Mouse (Mus musculus) small intestine, adult 2 months (tissue): Measurements from ENCODE around the gene Pth2. TPM values are rescaled to one million over a fixed set of nuclear protein-coding genes. Genes with fewer than 3 reads are reported as not detected.
"Not testable (repeated sequence)": the region's sequence is repeated elsewhere in the genome, so short reads cannot be mapped to it uniquely, and the experiment has no call there.

Experiments
- H3K27ac ChIP-seq: fragments of 200-500 bp; 2 replicates; pipeline ENCODE4 v1.5.1; 2012; ENCODE audit warnings: low read depth, low read length, control low read depth, inconsistent platforms; ENCODE audit not compliant: insufficient read depth
- H3K27me3 ChIP-seq: fragments of 200-500 bp; 2 replicates; pipeline ENCODE4 v1.6.1; 2012; ENCODE audit warnings: mild to moderate bottlenecking, moderate library complexity, low read length, inconsistent platforms; ENCODE audit not compliant: control insufficient read depth, insufficient read depth
- H3K36me3 ChIP-seq: fragments of 200-500 bp; 2 replicates; pipeline ENCODE4 v1.6.1; 2012; ENCODE audit warnings: mild to moderate bottlenecking, low read length, control low read depth, inconsistent platforms; ENCODE audit not compliant: control insufficient read depth, insufficient read depth
- H3K4me1 ChIP-seq: fragments of 200-500 bp; 2 replicates; pipeline ENCODE4 v1.6.1; 2012; ENCODE audit warnings: low read length, inconsistent platforms, mixed read lengths; ENCODE audit not compliant: control insufficient read depth, insufficient read depth, insufficient read length
- H3K4me3 ChIP-seq: fragments of 200-500 bp; 2 replicates; pipeline ENCODE4 v1.5.1; 2012; ENCODE audit warnings: low read depth, mild to moderate bottlenecking, control low read depth, inconsistent platforms, low read length, moderate library complexity
- CTCF ChIP-seq: fragments of 200-500 bp; IDR thresholded peaks from 2 replicates; pipeline ENCODE4 v1.5.1; 2012; ENCODE audit warnings: low read depth, mild to moderate bottlenecking, control low read depth, inconsistent platforms, low read length, moderate library complexity, mixed read lengths; ENCODE audit not compliant: insufficient replicate concordance, insufficient read length; ENCODE audit errors: extremely low read depth
- POLR2A ChIP-seq: fragments of 200-500 bp; IDR thresholded peaks from 2 replicates; pipeline ENCODE4 v1.6.1; 2012; ENCODE audit warnings: low read depth, mild to moderate bottlenecking, control low read depth, inconsistent platforms, low read length, moderate library complexity
- WGBS: fragments of 180-500 bp; shearing (Covaris S2); methylation state at CpG from one replicate; pipeline ENCODE4 v1.1.7; 2018; 5-methylcytosine and 5-hydroxymethylcytosine counted together
- polyA plus RNA-seq: library from polyadenylated mRNA; depleted of rRNA; stranded (reverse); fragments of >200 nt; gene quantifications from 2 replicates; pipeline ENCODE4 v1.2.3, GENCODE M21; 2012

Gene Pth2
- polyA plus RNA-seq, 1 experiment = not detected

DNA sequence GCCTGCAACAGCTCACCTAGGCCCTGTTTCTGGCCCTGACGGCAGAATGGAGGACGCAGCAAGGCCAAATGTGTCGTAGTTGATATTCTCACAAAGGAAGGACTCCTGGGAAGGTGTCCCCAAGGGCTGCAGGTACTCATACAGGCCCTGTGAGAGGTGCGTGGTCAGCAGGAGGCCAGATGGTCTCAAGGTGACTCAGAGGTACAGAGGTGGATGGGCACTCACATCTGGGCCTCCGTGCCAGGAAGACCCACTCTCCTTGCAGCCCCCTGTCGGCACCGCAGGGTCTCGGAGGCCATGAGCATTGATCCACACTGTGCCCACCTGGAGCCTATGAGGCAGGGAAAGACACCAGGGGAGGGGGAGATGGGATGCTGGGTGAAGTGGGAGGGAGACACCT is 35.3 kb upstream of the Pth2 start:
- Histone ChIP-seq H3K4me3 (no peak overlapping the region), H3K4me1 (no peaks in the 10 kb centered on the region), H3K36me3 (peaks cover 61% of the 10 kb centered on the region), H3K27me3 (no peaks in the 10 kb centered on the region), H3K27ac (no peak overlapping the region)
- WGBS = 97% methylated on average over 8 of the region's 8 CpGs
- TF ChIP-seq CTCF (no peak), POLR2A (no peak)

DNA sequence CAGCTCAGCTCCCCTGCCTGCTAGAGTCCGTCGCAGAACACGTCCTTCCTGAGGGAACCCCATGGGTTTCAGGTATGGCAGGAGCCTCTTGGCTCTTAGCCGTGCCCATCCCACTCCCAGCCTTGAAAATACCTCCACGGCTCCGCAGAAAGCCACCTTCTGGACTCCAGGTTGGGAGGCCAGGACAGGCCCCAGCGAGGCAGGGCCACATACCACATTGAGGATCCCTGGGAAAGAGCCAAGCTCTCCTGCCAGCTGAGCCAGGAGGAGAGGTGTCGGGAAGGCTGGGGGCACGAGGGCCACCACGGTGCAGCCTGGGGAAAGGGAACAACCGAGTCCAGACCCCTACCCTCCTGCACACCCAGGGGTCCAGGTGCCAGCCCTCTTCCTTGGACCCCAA is 33.5 kb upstream of the Pth2 start:
- Histone ChIP-seq H3K27me3 (no peaks in the 10 kb centered on the region), H3K27ac (no peak overlapping the region), H3K4me1 (peaks cover 3% of the 10 kb centered on the region; the same call in 1 of the 2 replicates), H3K4me3 (no peak overlapping the region), H3K36me3 (peaks cover 53% of the 10 kb centered on the region)
- no peak for TF ChIP-seq CTCF
- no peak for TF ChIP-seq POLR2A
- 95% methylated on average over 11 of the region's 11 CpGs for WGBS

DNA sequence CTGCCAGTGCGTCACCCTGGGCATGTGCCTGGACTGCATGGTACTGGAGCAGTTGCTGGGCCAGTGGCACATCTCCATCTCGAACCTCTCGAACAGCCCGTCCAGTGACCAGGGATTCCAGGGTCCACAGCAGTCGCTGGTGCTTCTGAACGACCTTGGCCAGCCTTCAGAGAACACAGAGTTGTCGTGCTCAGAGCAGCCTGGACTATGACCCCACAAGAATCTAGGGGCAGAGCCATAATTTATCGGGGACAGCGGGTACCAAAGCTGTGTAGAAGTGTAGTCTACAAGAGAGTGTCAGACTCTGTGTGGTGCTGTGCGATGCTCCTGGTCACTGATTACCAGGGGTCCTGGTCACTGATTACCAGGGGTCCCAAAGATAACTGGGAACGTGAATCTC is 32.9 kb upstream of the Pth2 start:
- no peak for TF ChIP-seq CTCF
- no peak for TF ChIP-seq POLR2A
- no peak overlapping the region for H3K4me3 ChIP-seq
- no peaks in the 10 kb centered on the region for H3K27me3 ChIP-seq
- H3K36me3 ChIP-seq = peaks cover 50% of the 10 kb centered on the region
- WGBS = 76% methylated on average over 11 of the region's 11 CpGs
- no peak overlapping the region for H3K27ac ChIP-seq
- peaks cover 3% of the 10 kb centered on the region; the same call in 1 of the 2 replicates for H3K4me1 ChIP-seq

DNA sequence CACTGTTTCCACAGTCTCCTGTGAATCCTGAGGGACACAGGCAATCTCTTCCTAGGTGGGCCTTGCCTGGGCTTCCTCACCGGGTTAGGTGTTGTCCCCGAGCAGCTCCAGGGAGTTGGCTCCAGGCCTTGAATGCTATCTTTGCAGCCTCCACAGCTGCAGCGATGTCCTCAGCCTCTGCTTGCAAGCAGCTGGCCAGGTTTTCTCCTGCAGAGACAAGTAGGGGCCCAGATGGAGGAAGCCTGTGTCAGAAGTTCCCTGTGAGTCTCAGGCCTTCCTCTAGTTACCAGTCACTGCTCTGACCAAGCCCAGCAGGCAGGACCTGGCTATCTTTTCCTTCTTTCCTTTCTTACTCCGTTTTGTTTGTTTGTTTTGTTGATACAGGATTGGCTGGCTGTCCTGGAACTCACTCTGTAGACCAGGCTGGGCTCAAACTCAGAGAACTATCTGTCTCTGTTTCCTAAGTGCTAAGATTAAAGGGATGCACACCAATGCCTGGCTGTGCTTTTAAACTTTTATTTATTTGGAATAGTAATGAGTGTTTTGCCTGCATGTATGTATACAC is 32.2 kb upstream of the Pth2 start:
- H3K27ac ChIP-seq = 0 out of 2 replicates have a peak overlapping the region, but pooled peaks have one; percentile 28
- no peak for TF ChIP-seq POLR2A
- no peak for TF ChIP-seq CTCF
- H3K36me3 ChIP-seq = peaks cover 43% of the 10 kb centered on the region
- 59% methylated on average over 4 of the region's 4 CpGs for WGBS
- no peak overlapping the region for H3K4me3 ChIP-seq
- peaks cover 3% of the 10 kb centered on the region; the same call in 1 of the 2 replicates for H3K4me1 ChIP-seq
- no peaks in the 10 kb centered on the region for H3K27me3 ChIP-seq

DNA sequence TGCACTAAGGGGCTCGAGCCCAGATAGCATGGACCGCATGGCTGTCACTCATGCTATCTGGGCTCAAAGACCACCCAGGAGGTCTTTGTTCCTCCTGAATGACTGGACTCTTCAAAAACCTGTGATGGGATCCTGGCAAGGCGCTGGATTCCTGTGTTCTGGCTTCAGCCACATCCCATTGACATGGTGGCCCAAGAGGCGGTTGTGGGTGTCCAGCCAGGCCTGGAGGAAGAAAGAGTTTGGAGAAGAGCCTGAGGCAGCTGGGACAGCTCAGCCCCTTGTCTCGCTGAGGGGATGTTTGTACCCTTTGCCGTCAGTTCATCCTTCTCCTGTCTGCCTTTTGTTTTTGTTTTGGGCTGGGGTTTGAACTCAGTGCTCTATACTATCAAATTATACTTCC is 31.2 kb upstream of the Pth2 start:
- TF ChIP-seq CTCF = no peak
- TF ChIP-seq POLR2A = no peak
- peak overlapping the region; percentile 32 for H3K27ac ChIP-seq
- no peaks in the 10 kb centered on the region for H3K27me3 ChIP-seq
- H3K4me1 ChIP-seq = peaks cover 3% of the 10 kb centered on the region; the same call in 1 of the 2 replicates
- no peak overlapping the region for H3K4me3 ChIP-seq
- H3K36me3 ChIP-seq = peaks cover 35% of the 10 kb centered on the region
- WGBS = 81% methylated on average over 6 of the region's 6 CpGs

DNA sequence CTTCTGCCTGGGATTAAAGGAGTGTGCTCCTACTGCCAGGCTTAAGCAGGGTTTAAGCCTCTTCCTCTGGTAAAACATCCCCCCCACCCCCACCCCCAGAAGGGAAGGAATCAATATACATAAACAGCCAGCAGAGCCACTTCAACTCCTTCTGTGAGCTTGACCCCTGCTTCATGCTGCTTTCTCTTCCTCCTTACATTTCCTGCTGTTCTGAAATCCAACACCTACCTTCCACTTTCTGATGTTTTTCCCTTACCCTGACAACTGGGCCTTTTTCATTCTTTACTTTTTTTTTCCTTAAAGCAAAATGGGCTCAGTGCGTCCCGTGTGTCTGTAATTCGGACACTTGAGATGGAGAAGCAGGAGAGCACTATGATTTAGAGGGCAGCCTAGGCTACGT is 30.5 kb upstream of the Pth2 start:
- TF ChIP-seq POLR2A (no peak), CTCF (no peak)
- WGBS = 74% methylated on average over 4 of the region's 4 CpGs
- no peak overlapping the region for H3K4me3 ChIP-seq
- peaks cover 27% of the 10 kb centered on the region for H3K36me3 ChIP-seq
- H3K27me3 ChIP-seq = no peaks in the 10 kb centered on the region
- peaks cover 7% of the 10 kb centered on the region for H3K4me1 ChIP-seq
- H3K27ac ChIP-seq = peak overlapping the region; percentile 41

DNA sequence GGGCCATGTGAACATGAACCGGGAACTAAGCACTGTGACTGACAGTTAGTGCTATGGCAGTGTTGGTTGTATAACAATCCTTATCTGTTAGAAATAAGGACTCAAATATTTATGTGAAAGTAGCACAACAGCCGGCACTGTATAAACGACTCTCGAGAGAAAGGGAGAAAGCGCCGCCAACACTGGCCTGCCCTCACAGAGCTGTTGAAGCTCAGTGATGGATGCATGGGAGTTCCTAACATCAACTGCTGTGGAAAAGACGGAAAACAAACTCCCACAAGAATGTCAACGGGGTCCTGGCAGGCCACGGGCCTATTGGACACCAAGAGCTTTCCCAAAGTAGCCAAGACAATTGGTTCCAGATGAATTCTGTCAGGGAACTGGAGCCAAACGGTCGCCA is 29.5 kb upstream of the Pth2 start:
- peaks cover 18% of the 10 kb centered on the region for H3K36me3 ChIP-seq
- H3K4me1 ChIP-seq = peaks cover 7% of the 10 kb centered on the region
- H3K4me3 ChIP-seq = no peak overlapping the region
- H3K27ac ChIP-seq = peak overlapping the region; percentile 41; the same call in 1 of the 2 replicates
- H3K27me3 ChIP-seq = no peaks in the 10 kb centered on the region
- TF ChIP-seq CTCF = no peak
- TF ChIP-seq POLR2A = no peak
- 67% methylated on average over 11 of the region's 11 CpGs for WGBS

DNA sequence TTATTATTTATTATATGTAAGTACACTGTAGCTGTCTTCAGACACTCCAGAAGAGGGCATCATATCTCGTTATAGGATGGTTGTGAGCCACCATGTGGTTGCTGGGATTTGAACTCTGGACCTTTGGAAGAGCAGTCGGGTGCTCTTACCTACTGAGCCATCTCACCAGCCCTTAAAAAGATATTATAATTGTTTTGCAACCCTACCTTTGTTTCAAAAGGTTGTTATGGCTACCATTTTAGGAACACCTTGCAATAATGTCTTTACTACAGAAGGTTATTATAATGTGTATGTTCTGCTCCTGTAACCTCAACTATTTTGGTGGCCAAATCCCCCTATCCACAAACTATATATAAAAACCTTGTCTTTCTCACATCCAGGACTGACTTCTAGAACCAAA is 27.7 kb upstream of the Pth2 start:
- H3K4me3 ChIP-seq, H3K36me3 ChIP-seq, H3K27me3 ChIP-seq, H3K27ac ChIP-seq, H3K4me1 ChIP-seq: not testable (repeated sequence)
- 52% methylated on average over 2 of the region's 2 CpGs for WGBS
